Mouse (Mus musculus) urinary bladder, adult 18-20 months (tissue): ENCODE measurements around the gene Mical3.

ENCODE experiments used
- DNase-seq, 2 experiments: peaks; one replicate each; pipeline ENCODE4 v3.0.0; 2022; ENCODE audit warnings: low spot score in 2 of 2, mixed read lengths in 2 of 2

Gene Mical3

DNA sequence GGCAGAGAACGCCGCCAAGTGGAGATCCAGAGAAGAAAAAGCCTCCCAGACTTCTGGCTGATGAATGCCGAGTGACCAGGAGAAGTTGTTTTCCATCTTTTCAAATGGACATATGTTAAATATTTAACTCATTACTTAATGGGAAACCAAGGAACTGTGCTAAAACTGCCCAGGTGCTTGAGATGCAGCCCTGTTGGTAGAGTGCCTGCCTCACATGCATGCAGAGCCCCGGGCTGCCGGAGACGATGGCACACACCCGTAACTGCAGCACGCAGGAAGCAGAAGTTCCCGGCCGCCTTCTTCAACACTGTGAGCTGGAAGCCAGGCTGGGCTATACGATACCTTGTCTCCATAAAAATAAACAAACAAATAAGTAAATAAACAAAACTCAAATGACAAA, 226.8 kb downstream of the Mical3 start:
- no peak for DNase-seq

DNA sequence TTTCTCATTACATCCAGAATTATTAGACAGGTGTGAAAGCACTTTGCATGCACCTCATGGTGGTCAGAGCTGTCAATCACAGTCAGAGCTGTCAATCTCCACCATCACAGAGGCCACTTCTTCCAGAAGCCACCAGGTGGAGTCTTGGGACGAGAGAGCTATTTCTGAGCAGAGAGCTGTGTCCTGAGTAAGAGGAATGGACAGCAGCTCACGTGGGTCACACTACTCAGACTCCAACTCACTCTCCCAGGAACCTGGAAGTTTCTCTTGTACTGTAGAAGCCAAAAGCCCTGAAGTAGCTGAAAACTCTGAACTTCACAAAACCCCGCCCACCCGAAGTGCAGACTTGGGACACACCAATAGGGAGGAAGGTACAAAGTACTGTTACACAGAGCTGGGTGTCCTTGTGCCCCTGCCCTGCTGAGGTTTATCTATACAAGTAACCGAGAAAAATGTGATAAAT, 227.3 kb downstream of the Mical3 start:
- no peak for DNase-seq

DNA sequence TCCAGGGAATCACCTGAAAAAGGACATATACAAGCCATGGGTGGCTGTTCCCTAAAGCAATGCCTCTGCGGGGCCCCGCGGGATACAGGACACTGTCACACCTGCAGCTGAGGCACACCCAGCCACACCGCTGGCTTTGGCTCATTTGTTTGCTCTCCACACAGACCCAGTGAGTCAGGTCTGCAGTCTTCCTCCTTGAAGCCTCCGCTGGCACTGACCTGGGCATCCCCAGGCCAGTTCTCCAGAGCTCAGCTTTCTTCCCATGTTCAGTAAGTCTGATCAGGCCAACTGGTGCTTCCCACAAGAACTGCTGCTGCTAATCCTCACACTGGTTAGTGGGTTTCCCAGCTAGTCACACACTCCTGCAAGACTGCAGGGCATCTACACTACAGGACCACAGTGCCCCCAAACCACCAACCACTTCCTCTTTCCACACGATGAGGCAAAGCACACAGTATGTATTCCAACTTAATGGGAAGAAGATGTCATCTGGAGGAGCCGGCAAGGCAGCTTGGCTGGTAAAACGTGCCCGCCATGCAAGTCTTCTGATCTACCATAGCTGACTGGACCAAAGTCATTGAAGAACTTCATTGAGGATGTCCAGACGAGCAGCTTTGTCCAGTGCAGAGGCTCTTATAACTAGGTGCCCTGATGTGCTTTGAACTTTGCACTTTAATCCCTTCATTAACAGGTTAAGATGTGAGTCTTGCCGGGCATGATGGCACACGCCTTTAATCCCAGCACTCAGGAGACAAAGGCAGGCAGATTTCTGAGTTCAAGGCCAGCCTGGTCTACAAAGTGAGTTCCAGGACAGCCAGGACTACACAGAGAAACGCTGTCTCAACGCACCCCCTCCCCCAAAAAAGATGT, 228.8 kb downstream of the Mical3 start:
- peak in 1 of 2 experiments; percentile 14 for DNase-seq

DNA sequence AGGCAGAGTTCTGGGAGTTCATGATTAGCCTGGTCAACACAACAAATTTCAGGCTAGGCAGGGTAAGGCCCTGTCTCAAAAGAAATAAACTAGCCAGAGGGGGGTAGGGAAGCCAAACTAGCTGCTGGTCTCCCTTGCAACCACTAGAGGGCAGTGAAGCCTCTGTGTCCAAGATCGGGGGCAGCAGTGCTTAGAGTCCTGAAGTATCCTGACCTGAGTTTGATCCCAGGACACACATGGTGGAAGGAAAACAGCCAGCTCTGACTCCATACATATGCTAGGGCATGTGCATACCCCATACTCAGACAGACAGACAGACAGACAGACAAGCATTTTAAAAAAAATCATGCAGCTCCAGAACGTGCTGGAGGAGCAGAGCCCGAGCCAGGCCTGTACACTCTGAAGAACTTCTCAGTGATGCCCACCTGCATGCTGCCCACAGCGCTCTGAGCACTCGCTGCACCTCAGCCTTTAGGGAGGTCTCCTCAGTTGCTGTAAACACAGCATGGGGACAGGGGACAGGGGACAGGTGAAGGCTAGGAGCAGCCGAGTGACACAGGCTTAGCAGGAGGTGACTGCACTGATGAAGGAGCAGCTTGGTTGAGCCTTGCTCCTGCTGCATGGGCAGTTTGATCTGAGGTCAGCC, 232.5 kb downstream of the Mical3 start:
- DNase-seq, result no peak

DNA sequence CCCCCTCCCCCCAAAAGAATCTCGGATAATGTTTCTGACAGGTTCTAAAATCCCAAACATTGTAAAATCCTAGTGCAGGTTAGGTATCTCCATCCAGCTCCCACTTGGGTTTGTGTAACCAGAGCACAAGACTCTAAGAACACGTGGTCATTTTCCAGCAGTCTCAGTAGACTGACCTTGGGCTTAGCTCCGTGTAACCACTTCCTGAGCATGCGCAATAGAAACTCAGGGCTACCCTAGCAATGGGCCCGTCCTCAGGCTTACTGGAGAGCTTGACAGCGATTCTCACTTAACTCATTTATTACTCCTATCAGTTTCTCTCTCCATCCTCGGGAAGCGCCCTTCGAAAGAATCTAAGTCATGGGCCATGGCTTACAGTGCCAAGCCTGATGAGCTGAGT, 236.3 kb downstream of the Mical3 start:
- no peak for DNase-seq

- DNase-seq, result no peak
Observed at GRCm38 (mm10) chr6:120894089-120894488, 236.7 kb downstream of the Mical3 start.

GRCm38 (mm10) chr6:120886696-120887095, 244.1 kb downstream of the Mical3 start:
- DNase-seq, result no peak

- DNase-seq, result no peak
Observed at GRCm38 (mm10) chr6:120884436-120884835, 246.4 kb downstream of the Mical3 start.
